Mouse (Mus musculus): ENCODE data around the gene Clca2.
"Not testable (repeated sequence)": the region's sequence is repeated elsewhere in the genome, so short reads cannot be mapped to it uniquely, and the experiment has no call there.

Gene Clca2

GRCm38 (mm10) chr3:145083081-145083480 lies 16.2 kb downstream of the Clca2 start:
- no peak for DNase-seq

- no peak for DNase-seq
Measured at GRCm38 (mm10) chr3:145080904-145081303, 18.3 kb downstream of the Clca2 start.

GRCm38 (mm10) chr3:145078405-145078804 lies 20.8 kb downstream of the Clca2 start:
- DNase-seq = no peak

GRCm38 (mm10) chr3:145072339-145072738 lies 26.9 kb downstream of the Clca2 start:
- no peak for DNase-seq

GRCm38 (mm10) chr3:145068964-145069363 lies 30.3 kb downstream of the Clca2 start:
- no peak for DNase-seq

- DNase-seq = not testable (repeated sequence)
Measured at GRCm38 (mm10) chr3:145055138-145055537, 44.1 kb downstream of the Clca2 start.

- no peak for DNase-seq
Measured at GRCm38 (mm10) chr3:145049820-145050219, 49.4 kb downstream of the Clca2 start.

- no peak for DNase-seq
Measured at GRCm38 (mm10) chr3:145038813-145039212, 60.4 kb downstream of the Clca2 start.

- DNase-seq = no peak
Measured at GRCm38 (mm10) chr3:145032676-145033075, 66.6 kb downstream of the Clca2 start, which contains the start of gene Clca1. Gene Clca1, minus strand, starts transcription at chr3:145032776.

GRCm38 (mm10) chr3:145028036-145028435 lies 71.2 kb downstream of the Clca2 start:
- DNase-seq = no peak

GRCm38 (mm10) chr3:145026750-145027149 lies 72.5 kb downstream of the Clca2 start:
- peak; percentile 27 to 57 for DNase-seq
